Mouse (Mus musculus) embryonic facial prominence, embryonic 11.5 days (tissue): ENCODE results near the gene Serpine2. TPM values are rescaled to one million over a fixed set of nuclear protein-coding genes. Genes with fewer than 3 reads are reported as not detected.

Experiments
- ATAC-seq: fragments of 200-750 bp; cut with Nextera tagmentation; replicated peaks from 2 replicates; pipeline ENCODE4 v1.8.0; 2017; ENCODE audit warnings: low read depth; ENCODE audit not compliant: insufficient number of reproducible peaks, low FRiP score, low TSS enrichment
- DNase-seq: peaks from one replicate; pipeline ENCODE4 v3.0.0-alpha.2; 2015; ENCODE audit warnings: low spot score
- H3K27ac ChIP-seq: fragments of 300-500 bp; sonication (generic); replicated peaks from 2 replicates; pipeline ENCODE4 v1.5.1; 2014; ENCODE audit warnings: mild to moderate bottlenecking, low read depth, low read length, control low read depth
- H3K27me3 ChIP-seq: fragments of 300-500 bp; sonication (generic); 2 replicates; pipeline ENCODE4 v1.6.1; 2014; ENCODE audit warnings: mild to moderate bottlenecking, low read length, moderate library complexity, mixed read lengths; ENCODE audit not compliant: control insufficient read depth, insufficient read depth
- H3K36me3 ChIP-seq: fragments of 300-500 bp; sonication (generic); replicated peaks from 2 replicates; pipeline ENCODE4 v1.6.1; 2014; ENCODE audit warnings: low read depth, mild to moderate bottlenecking, low read length, moderate library complexity, mixed read lengths; ENCODE audit not compliant: control insufficient read depth, insufficient read depth
- H3K4me1 ChIP-seq: fragments of 300-500 bp; sonication (generic); 2 replicates; pipeline ENCODE4 v1.6.1; 2014; ENCODE audit warnings: low read length, mixed read lengths; ENCODE audit not compliant: control insufficient read depth, insufficient read depth
- H3K4me2 ChIP-seq: fragments of 300-500 bp; sonication (generic); 2 replicates; pipeline ENCODE4 v1.6.1; 2014; ENCODE audit warnings: low read depth, mild to moderate bottlenecking, control low read depth, low read length, moderate library complexity
- H3K4me3 ChIP-seq: fragments of 300-500 bp; sonication (generic); 2 replicates; pipeline ENCODE4 v1.5.1; 2014; ENCODE audit warnings: low read depth, low read length, control low read depth
- H3K9ac ChIP-seq: fragments of 300-500 bp; sonication (generic); replicated peaks from 2 replicates; pipeline ENCODE4 v1.6.1; 2014; ENCODE audit warnings: mild to moderate bottlenecking, control low read depth, low read length
- H3K9me3 ChIP-seq: fragments of 300-500 bp; sonication (generic); replicated peaks from 2 replicates; pipeline ENCODE4 v1.6.1; 2016; ENCODE audit warnings: mild to moderate bottlenecking, low read length, inconsistent platforms, mixed read lengths; ENCODE audit not compliant: control insufficient read depth
- WGBS: fragments of 180-500 bp; shearing (Covaris S2); extraction: QIAGEN DNeasy Blood & Tissue Kit; methylation state at CpG from one replicate; pipeline ENCODE4 v1.1.7; 2014; 5-methylcytosine and 5-hydroxymethylcytosine counted together
- polyA plus RNA-seq: library from polyadenylated mRNA; unstranded; fragments of >200 nt; fragmentation: Nextera tagmentation; extraction: Ambion mirVana; gene quantifications from 2 replicates; pipeline ENCODE4 v1.2.1, GENCODE M21; 2014

Serpine2 gene
- polyA plus RNA-seq, 1 experiment from 2014 or later, result 171 TPM

DNA sequence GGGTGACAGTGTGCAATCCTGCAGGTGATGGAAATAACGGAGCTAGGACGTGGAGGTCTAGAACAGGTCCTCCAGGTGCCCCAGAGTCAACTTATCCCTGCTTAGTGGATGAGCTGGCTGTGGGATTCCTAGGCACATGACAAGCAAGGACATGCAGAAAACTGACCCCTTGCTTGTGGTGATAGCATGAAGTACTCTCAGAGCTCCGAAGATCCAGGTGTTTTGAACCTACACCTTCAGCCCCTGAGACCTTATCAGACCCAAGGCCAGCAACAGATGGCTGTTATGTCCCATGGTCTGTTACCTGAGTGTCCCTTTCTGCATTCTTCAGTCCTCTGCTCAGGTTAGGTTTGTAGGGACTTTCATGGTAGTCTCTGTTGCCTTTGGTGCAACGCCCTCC, 2.0 kb downstream of the Serpine2 start:
- DNase-seq, result peak; percentile 27
- Histone ChIP-seq H3K27ac (no peak overlapping the region), H3K4me2 (peak overlapping the region; percentile 94), H3K9ac (peak overlapping the region; percentile 83), H3K27me3 (no peaks in the 10 kb centered on the region), H3K9me3 (no peaks in the 10 kb centered on the region), H3K4me1 (no peaks in the 10 kb centered on the region), H3K36me3 (no peaks in the 10 kb centered on the region), H3K4me3 (peak overlapping the region; percentile 65)
- 29% methylated on average over 4 of the region's 4 CpGs for WGBS
- no peak; the same call in 1 of the 2 replicates for ATAC-seq

DNA sequence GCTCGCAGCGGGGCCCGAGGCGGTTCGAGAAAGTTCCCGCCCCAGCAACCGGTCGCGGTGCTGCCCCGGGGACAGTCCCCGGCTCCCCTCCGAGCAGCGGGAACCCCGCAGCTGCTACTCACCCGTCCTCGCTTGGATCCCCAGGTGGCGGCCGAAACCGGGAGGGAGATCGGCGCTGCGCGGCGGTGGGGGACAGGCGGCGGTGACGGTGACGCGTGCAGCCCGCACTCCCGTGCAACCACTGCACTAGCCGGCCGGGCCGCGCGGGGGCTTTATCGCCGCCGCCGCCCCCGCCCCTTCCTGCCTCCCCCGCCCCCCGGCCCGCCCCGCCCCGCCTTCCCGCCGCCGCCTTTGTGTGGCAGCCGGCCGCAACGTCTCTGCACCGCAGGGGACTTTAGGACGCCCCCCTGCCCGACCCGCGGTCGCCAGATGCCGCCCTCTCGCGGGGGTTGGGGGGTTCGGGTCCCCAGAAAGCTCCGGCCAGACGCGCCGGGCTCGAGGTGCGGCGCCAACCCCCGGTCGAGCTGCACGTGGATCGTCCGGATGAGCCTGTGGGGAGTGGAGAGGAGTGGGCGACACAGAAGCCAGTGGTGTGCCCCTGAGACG, 2.5 kb downstream of the Serpine2 start:
- ATAC-seq (peak; percentile 56), DNase-seq (peak; percentile 69)
- H3K27ac ChIP-seq, result no peak overlapping the region
- H3K36me3 ChIP-seq, result no peaks in the 10 kb centered on the region
- under 1% methylated on average over 59 of the region's 76 CpGs for WGBS
- no peaks in the 10 kb centered on the region for H3K27me3 ChIP-seq
- no peaks in the 10 kb centered on the region for H3K9me3 ChIP-seq
- H3K4me1 ChIP-seq, result no peaks in the 10 kb centered on the region
- peak overlapping the region; percentile 94 for H3K4me2 ChIP-seq
- peak overlapping the region; percentile 83 for H3K9ac ChIP-seq
- peak overlapping the region; percentile 65 for H3K4me3 ChIP-seq

DNA sequence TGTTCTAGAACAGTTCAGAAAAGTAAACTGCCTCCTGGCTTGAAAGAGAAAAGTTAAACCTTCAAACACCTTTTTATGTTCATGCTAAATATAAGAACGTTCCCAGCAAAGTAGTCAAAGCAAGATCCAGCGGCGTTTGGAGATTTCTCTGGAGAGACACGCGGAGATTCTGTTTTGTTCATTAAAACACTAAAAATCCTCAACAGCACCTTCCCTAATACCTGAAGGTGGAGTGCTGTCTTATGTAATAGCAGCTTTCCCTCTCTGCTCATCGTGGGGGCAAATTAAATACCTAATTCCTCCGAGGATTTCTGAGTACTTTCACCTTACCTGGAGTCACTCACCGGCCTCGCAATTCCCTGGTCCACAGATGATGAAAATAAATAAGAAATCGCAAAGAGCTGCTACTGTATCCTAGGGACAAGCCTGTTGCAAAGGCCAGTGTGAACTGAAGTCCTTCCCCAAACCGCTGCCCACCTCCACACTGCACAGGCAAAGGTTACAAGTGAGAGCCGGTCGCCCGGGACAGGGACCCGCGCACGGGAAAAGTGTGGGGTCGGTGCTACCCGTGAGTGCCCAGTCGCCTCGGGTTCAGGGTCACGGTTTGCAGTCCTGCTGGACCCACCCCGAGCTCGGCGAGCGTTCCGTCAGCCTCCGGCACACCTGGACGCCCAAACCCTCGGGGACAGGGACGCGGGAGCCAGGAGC, 3.1 kb downstream of the Serpine2 start:
- Histone ChIP-seq H3K4me3 (peak overlapping the region; percentile 65), H3K27me3 (no peaks in the 10 kb centered on the region), H3K9ac (peak overlapping the region; percentile 83), H3K36me3 (no peaks in the 10 kb centered on the region), H3K4me2 (peak overlapping the region; percentile 94), H3K4me1 (no peaks in the 10 kb centered on the region), H3K9me3 (no peaks in the 10 kb centered on the region), H3K27ac (no peak overlapping the region)
- ATAC-seq (no peak; the same call in 1 of the 2 replicates), DNase-seq (peak; percentile 5)
- 2% methylated on average over 32 of the region's 32 CpGs for WGBS

DNA sequence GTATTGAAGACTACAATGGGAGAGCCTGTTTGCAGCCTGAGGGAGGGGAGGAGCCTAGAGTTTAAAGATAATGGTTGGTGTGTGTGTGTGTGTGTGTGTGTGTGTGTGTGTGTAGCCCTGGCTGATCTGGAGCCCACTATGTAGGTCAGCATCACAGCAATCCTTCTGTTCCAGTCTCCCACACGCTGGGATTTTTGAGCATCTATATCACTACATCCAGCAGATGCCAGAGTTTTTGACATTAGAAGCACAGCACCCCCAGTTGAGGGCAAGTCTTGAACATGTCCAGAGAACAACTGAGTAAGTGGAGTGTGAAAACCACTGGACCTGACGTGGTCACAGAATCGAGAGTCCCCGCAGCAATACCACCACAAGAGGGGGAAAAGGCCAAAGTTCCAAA, 4.2 kb downstream of the Serpine2 start:
- no peak overlapping the region for H3K9ac ChIP-seq
- H3K4me1 ChIP-seq, result no peaks in the 10 kb centered on the region

DNA sequence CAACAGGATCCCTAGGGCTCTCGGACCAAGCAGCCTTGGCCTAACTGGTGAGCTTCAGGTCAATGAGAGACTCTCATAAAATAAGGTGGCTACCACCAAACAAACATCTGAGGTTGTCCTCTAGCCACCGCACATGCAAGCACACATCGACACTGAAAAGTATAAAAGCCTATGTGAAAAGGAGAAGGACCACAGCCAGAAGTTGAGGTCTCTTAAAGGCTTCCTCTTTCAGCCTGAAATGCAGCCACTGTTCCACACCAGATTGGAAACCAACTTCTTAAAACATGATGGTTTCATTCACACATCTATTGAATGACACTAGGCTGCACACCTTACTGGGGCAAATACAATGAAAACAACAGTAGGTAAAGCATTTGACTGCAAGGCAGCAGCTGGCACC, 7.5 kb downstream of the Serpine2 start:
- Histone ChIP-seq H3K9ac (no peak overlapping the region), H3K27ac (no peak overlapping the region), H3K36me3 (no peaks in the 10 kb centered on the region), H3K4me1 (no peaks in the 10 kb centered on the region), H3K27me3 (no peaks in the 10 kb centered on the region), H3K4me3 (no peak overlapping the region), H3K4me2 (no peak overlapping the region), H3K9me3 (no peaks in the 10 kb centered on the region)
- no peak for ATAC-seq
- WGBS, result 84% methylated on average over 3 of the region's 3 CpGs
- DNase-seq, result no peak

More for the DNA sequence above, 4.2 kb downstream of the Serpine2 start:
- no peak for ATAC-seq
- Histone ChIP-seq H3K27me3 (no peaks in the 10 kb centered on the region), H3K36me3 (no peaks in the 10 kb centered on the region), H3K27ac (no peak overlapping the region), H3K4me2 (peak overlapping the region; percentile 1; the same call in 1 of the 2 replicates), H3K4me3 (no peak overlapping the region; the same call in 1 of the 2 replicates), H3K9me3 (no peaks in the 10 kb centered on the region)
- WGBS, result 55% methylated on average over 4 of the region's 4 CpGs
- DNase-seq, result no peak

DNA sequence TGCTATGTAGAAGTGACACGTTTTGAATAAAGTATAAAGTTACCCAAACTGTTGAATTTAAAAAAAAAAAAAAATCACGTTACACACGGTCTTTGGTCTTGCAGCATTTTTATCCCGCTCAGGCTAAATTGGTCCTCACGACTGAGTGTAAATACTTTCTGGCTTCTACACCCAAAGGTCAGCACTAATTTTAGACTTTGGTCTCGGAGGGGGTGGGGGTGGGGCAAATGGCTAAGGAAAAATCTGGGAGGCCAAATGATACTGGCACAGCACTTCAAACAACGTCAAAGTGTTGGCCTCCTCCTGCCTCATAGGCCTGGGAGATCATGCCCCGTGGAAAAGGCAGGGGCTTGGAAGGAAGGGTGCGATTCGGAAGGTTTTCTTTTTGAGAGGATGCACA, 10.6 kb downstream of the Serpine2 start:
- ATAC-seq (no peak), DNase-seq (no peak)
- no peaks in the 10 kb centered on the region for H3K9me3 ChIP-seq
- H3K9ac ChIP-seq, result no peak overlapping the region
- no peak overlapping the region for H3K4me3 ChIP-seq
- H3K27me3 ChIP-seq, result no peaks in the 10 kb centered on the region
- H3K27ac ChIP-seq, result no peak overlapping the region
- H3K4me1 ChIP-seq, result no peaks in the 10 kb centered on the region
- H3K4me2 ChIP-seq, result no peak overlapping the region
- H3K36me3 ChIP-seq, result no peaks in the 10 kb centered on the region
- WGBS, result 70% methylated on average over 10 of the region's 10 CpGs

DNA sequence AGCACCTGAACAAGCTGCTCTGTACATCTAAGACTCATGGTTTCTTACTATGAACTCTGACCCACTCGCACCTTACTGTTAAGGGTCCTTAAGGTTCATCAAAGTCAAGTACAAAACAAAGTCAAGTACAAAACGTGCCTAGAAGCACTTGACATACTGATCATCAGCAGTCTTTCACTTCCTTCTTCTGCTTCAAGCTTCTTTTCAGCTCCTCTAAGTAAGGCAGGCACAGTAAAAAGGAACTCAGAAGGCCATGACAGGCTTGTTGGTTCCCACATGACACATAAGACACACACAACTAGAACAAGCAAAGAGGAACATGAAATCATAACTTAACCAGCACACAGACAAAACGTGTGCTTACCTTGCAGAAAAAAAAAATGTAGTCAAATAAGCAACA, 12.3 kb downstream of the Serpine2 start:
- H3K27me3 ChIP-seq, result no peaks in the 10 kb centered on the region
- 87% methylated on average over 3 of the region's 3 CpGs for WGBS
- no peak overlapping the region for H3K27ac ChIP-seq
- ATAC-seq (no peak), DNase-seq (no peak)
- no peaks in the 10 kb centered on the region for H3K4me1 ChIP-seq
- H3K4me3 ChIP-seq, result no peak overlapping the region
- H3K9me3 ChIP-seq, result no peaks in the 10 kb centered on the region
- H3K4me2 ChIP-seq, result no peak overlapping the region
- H3K9ac ChIP-seq, result no peak overlapping the region
- no peaks in the 10 kb centered on the region for H3K36me3 ChIP-seq

DNA sequence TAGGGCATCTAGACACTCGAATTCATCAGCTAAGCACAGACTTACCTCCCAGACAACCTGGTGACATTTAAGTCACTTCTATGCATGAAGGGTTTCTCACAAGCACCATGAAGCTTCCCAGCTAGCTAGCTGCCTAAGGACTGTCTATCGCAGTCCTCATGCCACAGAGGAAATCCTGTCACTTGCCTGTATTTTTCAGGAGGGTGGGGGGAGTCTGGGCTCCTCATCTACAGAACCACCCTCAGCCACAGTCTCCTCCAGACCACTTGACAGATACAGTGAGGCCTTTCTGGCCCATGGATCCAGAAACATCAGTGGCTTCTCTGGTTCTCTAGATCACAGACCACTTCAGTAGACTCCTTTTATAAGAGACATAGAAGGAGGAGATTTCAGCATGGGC, 14.1 kb downstream of the Serpine2 start:
- Histone ChIP-seq H3K4me3 (no peak overlapping the region), H3K9me3 (no peaks in the 10 kb centered on the region), H3K27ac (no peak overlapping the region), H3K4me1 (no peaks in the 10 kb centered on the region), H3K36me3 (no peaks in the 10 kb centered on the region), H3K4me2 (no peak overlapping the region), H3K9ac (no peak overlapping the region), H3K27me3 (no peaks in the 10 kb centered on the region)
- WGBS, result 82% methylated on average over 2 of the region's 2 CpGs
- DNase-seq, result no peak
- no peak for ATAC-seq
